Mouse (Mus musculus): ENCODE measurements around the gene Dvl1.

The Dvl1 gene

DNA sequence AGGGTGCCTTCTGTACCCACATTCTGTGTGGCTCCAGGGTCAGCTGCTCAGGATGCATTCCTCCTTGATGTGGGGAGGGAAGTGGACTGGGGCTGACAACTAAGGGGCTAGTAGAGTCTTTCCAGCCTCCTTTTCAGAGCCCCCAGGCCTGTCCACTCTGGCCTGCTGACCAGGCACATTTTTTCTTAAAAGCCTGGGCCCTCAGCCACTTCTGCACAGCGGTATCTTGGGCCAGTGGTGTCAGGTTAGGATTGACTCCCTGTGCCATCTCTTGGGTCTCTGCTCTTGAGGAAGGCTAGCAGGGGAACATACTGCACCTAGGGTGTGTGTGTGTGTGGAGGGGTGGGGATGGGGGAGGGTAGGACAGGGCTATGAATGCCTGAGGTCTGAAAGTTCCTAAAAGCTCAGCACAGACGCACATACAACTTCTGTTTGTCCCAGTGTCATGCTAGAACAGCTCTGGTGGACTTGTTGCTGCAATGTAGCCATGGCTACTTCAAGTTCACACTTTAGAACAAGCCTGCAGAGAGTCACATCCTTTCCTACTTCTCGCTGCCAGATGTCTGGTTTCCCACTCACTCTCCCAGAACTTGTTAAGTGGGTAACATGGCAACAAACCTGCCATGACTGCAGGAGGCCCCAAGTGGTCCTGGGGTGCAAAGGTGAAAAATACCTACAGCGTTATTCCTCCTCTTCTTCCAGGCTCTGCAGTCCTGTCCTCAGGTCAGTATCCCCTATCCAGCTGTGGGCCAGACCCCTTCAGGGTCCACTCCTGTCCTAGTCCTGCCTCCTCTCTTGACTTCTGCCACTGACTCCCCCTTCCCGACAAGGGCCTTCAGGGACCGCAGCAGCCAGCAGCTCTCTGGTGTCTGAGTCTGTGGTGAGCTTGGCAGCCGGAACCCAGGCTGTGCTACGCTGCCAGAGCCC, 6.9 kb upstream of the Dvl1 start:
- in situ Hi-C loops (cut with MboI, MseI): no loop called here

DNA sequence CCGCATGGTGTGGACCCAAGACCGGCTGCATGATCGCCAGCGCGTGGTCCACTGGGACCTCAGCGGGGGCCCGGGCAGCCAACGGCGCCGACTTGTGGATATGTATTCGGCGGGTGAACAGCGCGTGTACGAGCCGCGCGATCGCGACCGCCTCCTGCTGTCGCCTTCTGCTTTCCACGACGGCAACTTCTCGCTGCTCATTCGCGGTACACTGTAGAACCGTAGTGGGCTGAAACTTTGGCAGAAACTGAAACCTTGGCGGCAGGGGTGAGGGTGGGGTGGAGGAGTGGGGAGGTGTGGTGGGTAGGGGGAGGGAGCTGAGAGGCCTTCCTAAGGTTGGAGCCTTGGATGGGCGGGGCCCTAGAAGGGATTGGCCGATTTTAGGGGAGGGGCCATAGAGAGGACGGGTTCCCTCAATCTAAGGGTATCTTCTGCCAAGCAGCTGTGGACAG, 6.2 kb upstream of the Dvl1 start:
- in situ Hi-C loops (cut with MboI, MseI): no loop called here

DNA sequence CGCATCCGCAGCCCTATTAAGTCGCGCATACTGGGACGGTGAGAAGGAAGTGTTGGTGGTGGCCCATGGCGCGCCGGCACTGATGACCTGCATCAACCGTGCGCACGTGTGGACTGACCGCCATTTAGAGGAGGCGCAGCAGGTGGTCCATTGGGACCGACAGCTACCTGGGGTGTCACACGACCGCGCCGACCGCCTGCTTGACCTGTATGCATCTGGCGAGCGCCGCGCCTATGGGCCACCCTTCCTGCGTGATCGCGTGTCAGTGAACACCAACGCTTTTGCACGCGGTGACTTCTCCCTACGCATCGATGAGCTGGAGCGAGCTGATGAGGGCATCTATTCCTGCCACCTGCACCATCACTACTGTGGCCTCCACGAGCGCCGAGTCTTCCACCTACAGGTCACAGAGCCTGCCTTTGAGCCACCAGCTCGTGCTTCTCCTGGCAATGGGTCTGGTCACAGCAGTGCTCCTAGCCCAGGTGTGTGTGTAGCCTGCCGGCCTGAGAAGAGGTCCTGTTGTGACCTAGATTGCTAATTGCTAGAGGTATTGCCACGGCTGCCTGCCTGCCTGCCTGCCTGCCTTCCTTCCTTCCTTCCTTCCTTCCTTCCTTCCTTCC, 5.4 kb upstream of the Dvl1 start:
- in situ Hi-C loops (cut with MboI, MseI): no loop called here

DNA sequence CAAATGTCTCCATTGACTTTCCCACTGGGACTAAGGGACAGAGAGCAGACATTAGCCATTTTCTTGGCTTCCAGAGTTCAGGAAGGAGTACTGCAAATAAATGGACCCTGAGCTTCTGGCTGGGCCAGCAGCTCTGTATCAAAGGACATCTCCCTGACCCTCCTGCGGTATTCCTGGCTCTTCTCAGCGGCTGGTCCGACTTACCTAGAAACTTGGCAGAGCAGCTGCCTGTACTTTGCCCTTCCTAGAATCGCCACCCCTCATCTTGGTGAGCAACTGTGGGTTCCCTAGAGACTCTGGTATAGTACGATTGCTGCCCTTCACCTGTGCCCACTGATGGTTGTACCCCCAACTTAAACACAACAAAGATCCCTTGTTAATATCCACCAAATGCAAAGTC, 4.0 kb upstream of the Dvl1 start:
- in situ Hi-C loops (cut with MboI, MseI): no loop called here

DNA sequence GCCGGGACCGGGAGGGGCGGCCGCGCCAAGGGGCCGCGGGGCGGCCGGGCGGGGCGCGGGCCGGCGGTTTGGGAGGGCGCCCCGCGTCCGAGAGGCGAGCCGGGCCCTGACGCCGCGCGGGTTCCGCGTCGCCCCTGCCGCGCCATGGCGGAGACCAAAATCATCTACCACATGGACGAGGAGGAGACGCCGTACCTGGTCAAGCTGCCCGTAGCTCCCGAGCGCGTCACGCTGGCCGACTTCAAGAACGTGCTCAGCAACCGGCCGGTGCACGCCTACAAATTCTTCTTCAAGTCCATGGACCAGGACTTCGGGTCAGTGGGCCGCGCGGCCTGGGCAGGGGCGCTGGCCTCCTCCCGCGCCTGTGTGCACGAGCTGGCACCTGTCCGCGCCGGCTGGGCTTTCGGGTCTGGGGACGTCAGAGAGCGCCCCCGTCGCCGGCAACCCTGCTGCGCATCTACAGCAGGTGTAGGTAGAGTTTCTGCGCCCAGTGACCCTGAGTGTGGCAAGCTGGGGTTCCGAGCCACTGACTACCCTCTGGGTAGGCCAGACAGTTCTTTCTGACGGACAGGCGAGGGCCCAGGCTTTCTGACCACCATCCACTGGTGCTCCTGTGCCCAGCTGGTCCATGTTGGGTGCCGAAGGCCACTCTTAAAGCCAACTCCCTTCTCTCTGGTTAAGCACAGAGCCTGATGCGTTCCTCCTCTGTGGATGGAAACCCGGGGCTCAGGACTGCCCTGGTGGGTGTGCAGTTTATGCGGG, 570 bp downstream of the Dvl1 start:
- in situ Hi-C loops (cut with MboI, MseI): no loop called here

DNA sequence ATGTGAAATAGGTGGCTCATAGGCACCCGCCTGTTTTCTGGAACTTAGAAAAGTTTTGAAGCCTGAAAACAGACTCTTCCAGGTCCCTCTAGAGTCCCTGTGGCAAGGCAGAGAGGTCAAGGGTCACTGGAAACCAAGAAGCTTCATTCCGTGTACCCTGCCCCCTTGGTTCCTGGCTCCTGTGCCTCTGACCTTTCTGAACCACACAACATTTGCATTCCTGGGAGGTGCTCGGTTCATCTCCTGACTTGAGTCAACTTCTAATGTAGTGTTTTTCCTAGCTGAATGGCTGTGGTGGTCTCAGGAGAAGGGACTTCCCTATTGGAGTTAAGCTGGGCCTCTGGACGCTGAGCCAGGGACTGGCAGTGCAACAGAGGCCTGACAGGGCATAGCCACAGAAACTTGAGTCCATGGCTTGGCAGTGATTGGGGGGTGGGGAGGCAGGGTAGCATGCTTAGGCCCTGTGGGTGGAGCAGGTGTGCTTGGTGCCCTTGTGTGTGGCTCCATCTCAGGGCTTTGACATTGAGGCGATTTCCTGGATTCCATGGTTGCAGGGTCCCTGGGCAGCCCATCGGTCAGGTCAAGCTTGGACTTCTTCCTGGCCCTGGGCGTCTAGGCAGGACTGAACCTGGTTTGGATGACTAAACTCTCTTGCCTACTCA, 1.4 kb downstream of the Dvl1 start:
- in situ Hi-C loops (cut with MboI, MseI): no loop called here

DNA sequence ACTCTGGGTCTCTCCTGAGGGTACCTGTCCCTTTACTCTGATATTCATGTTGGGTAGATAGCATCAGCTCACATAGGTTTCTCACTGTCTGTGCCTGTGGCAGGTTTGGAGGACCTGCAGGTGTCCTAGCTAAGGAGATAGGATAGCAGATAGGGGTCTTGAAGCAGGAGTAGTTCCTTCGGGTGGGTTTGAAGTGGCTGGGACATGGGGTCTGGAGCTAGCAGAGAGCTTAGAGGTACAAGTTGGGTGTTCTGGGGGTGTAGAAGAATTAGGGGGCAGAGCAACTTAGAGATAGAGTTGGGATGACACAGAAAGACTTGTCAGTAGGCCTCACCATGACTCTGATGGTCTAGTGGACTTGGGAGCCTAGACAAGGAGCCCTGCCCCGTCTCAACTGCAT, 2.2 kb downstream of the Dvl1 start:
- in situ Hi-C loops (cut with MboI, MseI): no loop called here

DNA sequence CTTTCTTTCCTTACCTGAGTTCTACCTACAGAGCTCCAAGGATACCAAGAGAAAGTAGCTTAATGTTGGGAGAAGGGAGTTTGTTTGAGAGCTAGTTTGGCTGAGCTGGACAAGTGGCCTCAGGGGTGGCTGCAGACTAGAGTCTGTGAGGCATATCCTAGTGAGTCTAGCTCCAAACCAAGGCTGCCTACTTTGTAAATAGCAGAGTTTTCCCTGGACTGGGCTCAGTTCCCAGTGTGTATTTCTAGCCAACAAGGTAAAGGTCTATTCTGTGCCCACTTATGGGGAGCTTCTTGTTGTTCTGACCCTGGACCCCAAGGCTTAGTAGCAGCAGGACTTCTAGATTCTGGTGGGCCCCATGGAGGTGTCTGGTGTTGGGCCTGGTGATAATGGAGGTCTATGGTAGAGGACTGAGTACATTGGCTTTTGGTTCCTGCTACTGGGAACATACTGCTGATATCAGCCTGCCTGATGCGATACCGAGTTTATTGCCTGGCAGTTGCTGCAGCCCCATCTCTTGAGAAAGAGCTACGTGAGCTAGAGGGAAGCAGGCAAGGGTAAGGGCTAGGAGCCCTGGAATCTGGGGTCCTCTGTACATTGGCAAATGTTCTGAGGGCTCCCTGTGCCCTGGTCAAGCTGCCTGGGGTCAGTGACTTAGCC, 2.7 kb downstream of the Dvl1 start:
- in situ Hi-C loops (cut with MboI, MseI): no loop called here

DNA sequence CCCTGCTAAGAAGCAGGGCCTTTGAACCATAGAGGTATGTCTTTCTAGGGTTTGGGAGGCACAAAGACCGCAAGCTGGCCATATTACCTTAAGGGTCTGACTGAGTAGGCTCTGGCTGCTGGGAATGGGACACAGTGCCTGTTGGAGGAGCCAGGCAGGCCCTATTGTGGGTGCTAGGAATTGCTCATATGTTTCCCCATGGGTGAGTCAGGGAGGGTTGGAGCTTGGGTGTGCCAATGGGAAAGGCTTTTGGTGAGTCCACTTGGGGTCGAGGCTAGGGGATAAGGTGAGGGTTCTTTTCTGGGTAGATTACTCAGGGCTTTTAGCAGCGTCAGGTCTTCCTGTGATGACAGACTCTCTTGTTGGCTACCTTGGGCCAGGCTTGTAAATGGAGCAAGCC, 4.2 kb downstream of the Dvl1 start:
- in situ Hi-C loops (cut with MboI, MseI): no loop called here

DNA sequence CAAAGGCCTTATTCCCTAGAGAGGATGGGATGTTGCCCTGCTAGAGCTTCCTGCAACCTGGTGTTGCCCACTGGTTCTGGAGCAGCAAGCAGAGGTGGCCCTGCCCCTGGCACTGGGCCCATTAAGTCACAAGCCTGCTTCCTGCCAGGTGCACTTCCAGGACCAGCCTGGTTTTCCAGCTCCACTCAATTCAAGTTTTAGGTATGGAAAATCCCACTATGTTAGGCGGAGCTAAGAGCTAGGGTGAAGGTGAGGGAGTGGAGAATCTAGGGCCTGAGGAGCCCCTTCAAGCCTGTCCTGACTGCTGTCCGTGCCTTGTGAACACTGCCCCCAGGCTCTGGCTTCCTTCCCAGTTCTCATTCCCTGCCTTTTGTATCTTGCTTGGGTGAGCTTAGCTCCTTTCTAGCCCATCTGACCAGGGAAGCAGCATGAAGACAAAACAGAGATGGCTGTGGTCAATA, 4.8 kb downstream of the Dvl1 start:
- in situ Hi-C loops (cut with MboI, MseI): no loop called here

DNA sequence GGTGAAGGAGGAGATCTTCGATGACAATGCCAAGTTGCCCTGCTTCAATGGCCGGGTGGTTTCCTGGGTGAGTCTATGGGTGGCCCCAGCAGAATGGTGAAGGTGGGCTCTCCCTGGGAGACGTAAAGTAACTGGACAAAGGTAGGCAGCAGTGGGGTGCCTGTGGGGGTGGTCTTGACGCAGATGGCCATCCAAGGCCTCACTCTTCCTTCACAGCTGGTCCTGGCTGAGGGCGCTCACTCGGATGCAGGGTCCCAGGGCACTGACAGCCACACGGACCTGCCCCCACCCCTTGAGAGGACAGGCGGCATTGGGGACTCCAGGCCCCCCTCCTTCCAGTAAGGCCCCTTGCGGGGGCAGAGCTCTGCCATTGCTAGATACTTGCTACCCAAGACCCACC, 6.2 kb downstream of the Dvl1 start:
- in situ Hi-C loops (cut with MboI, MseI): no loop called here

DNA sequence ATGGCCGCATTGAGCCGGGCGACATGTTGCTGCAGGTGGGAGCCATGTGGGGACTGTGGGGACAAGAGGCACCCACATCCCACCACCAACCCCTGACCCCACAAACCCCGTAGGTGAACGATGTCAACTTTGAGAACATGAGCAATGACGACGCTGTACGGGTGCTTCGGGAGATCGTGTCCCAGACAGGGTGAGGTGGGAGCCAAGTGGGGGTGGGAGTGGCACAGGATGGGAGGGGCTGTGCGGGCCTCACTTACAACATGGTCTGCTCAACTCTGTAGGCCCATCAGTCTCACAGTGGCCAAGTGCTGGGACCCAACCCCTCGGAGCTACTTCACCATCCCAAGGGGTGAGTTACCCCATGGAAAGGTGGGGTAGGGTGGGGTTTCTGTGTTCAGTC, 7.8 kb downstream of the Dvl1 start:
- in situ Hi-C loops (cut with MboI, MseI): loop anchor here (5.0 kb wide), 1 partner anchor 42 kb away; no protein-coding TSS in a partner anchor

DNA sequence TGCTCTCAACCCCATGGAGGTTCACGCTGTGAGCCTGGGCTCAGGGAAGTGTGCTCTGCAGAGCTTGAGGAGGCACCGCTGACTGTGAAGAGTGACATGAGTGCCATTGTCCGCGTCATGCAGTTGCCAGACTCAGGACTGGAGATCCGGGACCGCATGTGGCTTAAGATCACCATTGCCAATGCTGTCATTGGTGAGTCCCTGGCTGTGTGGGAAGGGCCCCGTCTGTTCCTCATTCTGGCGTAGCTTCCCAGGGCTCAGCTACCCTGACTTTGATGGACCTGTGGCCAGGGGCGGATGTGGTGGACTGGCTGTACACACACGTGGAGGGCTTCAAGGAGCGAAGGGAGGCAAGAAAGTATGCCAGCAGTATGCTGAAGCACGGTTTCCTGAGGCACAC, 8.9 kb downstream of the Dvl1 start:
- in situ Hi-C loops (cut with MboI, MseI): loop anchor here (5.0 kb wide), 1 partner anchor 41 kb away; no protein-coding TSS in a partner anchor

DNA sequence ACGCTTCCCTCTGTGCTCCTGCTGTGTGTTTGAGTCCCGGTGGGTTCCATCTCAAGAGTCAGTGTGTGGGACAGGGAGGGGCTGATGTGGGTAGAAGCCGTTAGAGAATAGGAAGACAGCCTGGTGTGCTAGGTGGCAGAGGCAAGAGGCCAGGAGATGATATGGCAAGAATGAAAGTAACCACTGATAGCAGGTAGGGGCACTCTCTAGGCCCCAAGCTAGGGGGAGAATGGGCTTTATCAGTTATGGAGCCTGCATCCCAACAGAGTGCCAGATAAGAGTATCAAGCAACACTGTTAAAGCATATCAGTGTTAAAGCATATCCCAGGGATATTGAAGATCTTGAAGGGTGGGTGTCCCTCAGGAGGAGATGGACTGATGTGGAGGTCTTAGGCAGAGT, 9.7 kb downstream of the Dvl1 start:
- in situ Hi-C loops (cut with MboI, MseI): loop anchor here (5.0 kb wide), 1 partner anchor 40 kb away; no protein-coding TSS in a partner anchor

DNA sequence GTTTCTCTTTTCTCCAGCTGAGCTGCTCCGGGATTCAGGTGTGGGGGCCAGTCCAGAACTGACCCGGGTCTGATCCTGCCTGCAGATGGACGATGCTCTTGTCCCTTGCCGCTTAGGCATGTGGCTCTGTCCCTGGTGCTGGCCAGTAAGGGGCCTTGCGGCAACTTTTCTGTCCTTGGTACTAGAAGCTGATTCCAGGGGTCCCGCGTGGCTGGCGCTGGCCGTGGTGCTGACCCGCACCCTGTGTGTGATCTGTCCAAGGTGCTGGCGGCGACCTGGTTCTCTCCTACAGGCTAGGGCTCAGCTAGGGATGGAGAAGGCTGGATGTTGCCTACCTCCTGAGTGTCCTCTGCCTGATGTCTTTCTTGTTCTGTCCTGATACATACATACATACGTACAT, 12.1 kb downstream of the Dvl1 start:
- in situ Hi-C loops (cut with MboI, MseI): loop anchor here (5.0 kb wide), 1 partner anchor 38 kb away; no protein-coding TSS in a partner anchor

DNA sequence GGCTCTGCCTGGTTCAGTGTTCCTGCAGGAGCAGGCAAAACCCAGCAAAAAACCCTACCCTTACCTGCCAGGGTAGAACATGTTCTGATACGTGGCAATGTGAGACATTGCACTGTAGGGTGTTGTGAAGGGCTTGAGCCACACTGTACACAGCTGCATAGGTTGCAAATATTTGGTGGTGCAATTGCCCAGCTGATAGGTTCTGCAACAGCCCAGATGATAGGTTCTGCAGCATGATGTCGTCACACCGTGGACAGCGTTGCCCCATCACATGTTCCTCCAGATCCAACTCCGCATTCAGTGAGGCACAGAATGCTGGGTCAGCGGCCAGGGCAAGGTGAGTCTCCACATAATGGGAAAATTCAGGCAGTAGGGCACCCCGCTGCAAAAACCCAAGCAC, 14.6 kb downstream of the Dvl1 start:
- in situ Hi-C loops (cut with MboI, MseI): no loop called here

DNA sequence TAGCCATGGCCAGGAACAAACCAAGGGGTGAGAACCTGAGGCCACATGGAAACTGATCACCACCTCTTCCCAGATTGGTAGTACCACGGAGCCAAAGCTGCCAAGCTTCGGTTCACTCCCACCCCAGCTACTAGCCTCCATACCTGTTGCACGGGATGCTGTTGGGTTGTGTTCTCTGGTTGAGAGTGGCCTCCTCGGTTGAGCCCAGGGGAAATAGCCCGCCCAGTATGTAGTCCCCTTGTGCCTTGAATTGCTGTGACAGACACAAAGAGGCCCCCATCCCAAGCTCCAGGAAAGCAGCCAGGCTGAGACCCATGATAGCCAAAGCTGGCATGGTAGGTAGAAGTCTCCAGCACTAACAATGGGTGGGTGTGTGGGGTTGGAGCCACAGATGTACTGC, 15.8 kb downstream of the Dvl1 start, which contains the start of gene Tas1r3:
Tas1r3 (minus strand) TSS at position 362 of the 400 bp plus-strand sequence.
- in situ Hi-C loops (cut with MboI, MseI): no loop called here

DNA sequence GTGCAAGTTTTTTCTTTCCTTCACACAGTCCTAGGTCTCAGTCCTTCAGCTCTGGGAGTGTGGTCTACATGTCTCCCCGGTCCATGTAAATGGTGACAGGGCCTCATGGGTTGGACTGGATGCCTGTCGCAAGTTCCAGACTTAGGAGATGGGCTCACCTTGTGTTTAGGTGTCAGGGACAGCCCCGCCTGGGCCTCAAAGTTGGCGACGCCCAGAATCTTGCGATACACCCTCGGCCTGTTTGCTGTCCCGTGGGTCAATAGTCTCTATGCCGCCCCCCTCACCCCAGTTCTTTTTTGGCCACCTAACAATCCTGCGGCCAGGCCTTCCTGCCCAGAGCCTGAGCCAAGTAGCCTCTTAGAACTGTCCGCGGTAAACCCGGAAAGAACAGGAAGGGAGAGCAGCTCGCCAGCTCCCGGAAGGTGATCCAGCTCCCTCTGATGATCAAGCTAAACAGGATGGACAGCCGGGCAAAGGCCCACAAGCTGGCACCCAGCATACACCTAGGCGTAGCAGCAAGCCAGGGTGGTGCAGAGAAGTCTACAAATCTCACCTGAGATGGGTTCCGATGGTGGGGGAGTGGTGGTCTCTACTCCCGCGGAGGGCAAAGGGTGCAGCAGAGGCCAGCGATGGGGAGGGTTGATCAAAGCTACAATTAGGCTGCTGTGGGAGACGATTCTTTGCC, 21.6 kb downstream of the Dvl1 start:
- in situ Hi-C loops (cut with MboI, MseI): no loop called here

DNA sequence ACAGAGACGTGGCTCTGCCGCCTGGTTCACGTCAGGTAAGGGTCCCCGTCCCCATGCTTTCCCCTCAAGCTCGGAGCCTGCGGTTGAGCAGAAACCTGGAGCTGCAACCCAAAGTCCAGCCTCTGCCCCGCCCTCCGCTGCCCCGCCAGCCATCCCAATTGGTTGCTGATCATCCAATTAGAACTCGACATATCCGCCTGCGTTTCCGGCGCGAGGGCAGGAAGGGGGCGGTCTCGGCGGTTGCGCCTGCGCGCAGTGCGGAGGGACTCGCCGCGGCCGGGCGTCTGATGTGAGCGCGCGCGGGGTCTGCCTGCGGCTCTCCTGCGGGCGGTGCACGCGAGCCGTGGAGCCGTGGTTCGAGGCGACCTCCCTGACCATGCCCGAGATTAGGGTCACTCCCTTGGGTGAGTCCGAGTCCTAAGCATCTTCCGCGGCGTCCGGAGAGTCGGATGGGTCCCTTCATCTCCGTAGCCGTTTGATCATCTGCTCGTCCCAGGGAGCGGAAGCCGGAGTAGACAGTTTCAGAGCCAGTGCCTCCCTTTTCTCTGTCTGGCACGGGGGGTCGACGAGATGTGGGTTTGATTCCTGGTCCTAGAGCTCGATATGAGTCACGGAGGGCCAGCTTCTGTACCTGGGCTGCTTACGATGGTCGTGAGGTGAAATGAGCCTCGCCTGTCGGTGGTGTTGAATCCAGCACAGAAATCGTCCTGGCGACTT, 22.3 kb downstream of the Dvl1 start, which contains the start of the genes Cptp and Ints11:
Cptp (minus strand) TSS at position 124 of the 717 bp plus-strand sequence.
Ints11 (plus strand) TSS at position 230 of the 717 bp plus-strand sequence.
- in situ Hi-C loops (cut with MboI, MseI): no loop called here
